Mouse (Mus musculus): ENCODE measurements at regions not wholly inside any gene's neighbourhood (a gene's known extent, or its start where the extent isn't known, plus 50 kb on each side); places are given as distances from the start of the nearest gene placed in this dataset.

DNA sequence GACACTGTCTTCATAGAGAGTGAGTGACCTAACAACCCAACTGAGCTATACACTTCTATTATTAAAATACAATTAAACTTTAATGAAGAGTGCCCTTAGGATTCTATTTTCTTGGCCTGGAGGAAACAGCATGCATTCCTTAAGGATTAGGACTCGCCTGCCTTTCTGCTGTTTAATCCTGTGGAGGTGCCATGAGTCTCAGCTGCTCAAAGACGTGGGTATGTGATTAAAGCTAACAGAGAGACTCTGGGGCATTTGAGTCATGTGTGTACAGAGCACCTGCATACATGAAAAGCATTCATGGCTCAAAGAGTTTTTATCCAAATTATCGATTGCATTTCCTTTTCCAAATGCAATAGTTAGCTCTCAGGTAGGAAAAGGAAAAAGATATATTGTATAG, 51.7 kb upstream of the Robo1 start:
- DNase-seq (ENCODE audit: extremely low read depth): no peak
- TF ChIP-seq CHD1 (IDR thresholded peaks at IDR 0.05; ENCODE audit: low read depth, low read length) (no peak), ZC3H11A (IDR thresholded peaks at IDR 0.05; ENCODE audit: low read depth, low read length) (no peak), RAD21 (IDR thresholded peaks at IDR 0.05; ENCODE audit: low read depth, low read length) (no peak), ZMIZ1 (IDR thresholded peaks at IDR 0.05; ENCODE audit: low read depth, low read length) (no peak), SMC3 (IDR thresholded peaks at IDR 0.05; ENCODE audit: low read depth, low read length) (no peak), MEF2A (IDR thresholded peaks at IDR 0.05; ENCODE audit: borderline replicate concordance, low read depth, low read length) (no peak), KAT2A (IDR thresholded peaks at IDR 0.05; ENCODE audit: insufficient replicate concordance, low read length) (no peak), USF1 (IDR thresholded peaks at IDR 0.05; ENCODE audit: low read depth, low read length) (no peak), BHLHE40 (IDR thresholded peaks at IDR 0.05; ENCODE audit: low read depth, low read length) (no peak), JUN (IDR thresholded peaks at IDR 0.05; ENCODE audit: insufficient read depth, low read depth, low read length) (no peak), USF2 (conservative IDR thresholded peaks at IDR 0.05; ENCODE audit: low read depth, low read length) (no peak), MAZ (IDR thresholded peaks at IDR 0.05; ENCODE audit: low read depth, low read length) (no peak), TCF12 (IDR thresholded peaks at IDR 0.05; ENCODE audit: low read depth, low read length) (no peak), JUND (conservative IDR thresholded peaks at IDR 0.05; ENCODE audit: low read depth, low read length) (no peak), ELF1 (IDR thresholded peaks at IDR 0.05; ENCODE audit: low read depth, low read length) (no peak), MXI1 (IDR thresholded peaks at IDR 0.05; ENCODE audit: low read depth, low read length) (no peak), MAX (IDR thresholded peaks at IDR 0.05; ENCODE audit: low read length) (no peak), PAX5 (IDR thresholded peaks at IDR 0.05; ENCODE audit: low read length) (no peak)
- Histone ChIP-seq H3K27ac (ENCODE audit: insufficient read depth, low read depth) (no peak overlapping the region), H3K36me3 (replicated peaks in 1 of 2; ENCODE audit: control insufficient read depth in 1 of 2, insufficient read depth in 1 of 2, low read length in 1 of 2) (no peaks in the 10 kb centered on the region), H3K9me3 (replicated peaks; ENCODE audit: low read length) (peaks cover 35% of the 10 kb centered on the region), H3K4me3 (replicated peaks in 1 of 3; ENCODE audit: low read depth in 2 of 3, low read length in 2 of 3, poor library complexity in 1 of 3) (no peak overlapping the region), H3K79me2 (replicated peaks; ENCODE audit: control insufficient read depth, extremely low read depth, insufficient read depth, poor library complexity, severe bottlenecking) (no peaks in the 10 kb centered on the region), H3K4me1 (ENCODE audit: control insufficient read depth in 1 of 2, insufficient read depth in 2 of 2) (no peaks in the 10 kb centered on the region), H3K27me3 (replicated peaks) (no peaks in the 10 kb centered on the region), H3K9ac (ENCODE audit: insufficient read depth, low read depth) (no peak overlapping the region), H3K4me2 (ENCODE audit: insufficient read depth, low read depth, poor library complexity, severe bottlenecking) (no peak overlapping the region)
- dilution Hi-C loops (cut with MboI; ENCODE audit: extremely low pct_ligation_motif_present, extremely low pct_unique_long_range_greater_than_20kb, low sequenced_read_pairs): no loop called here
- in situ Hi-C loops (cut with MboI; ENCODE audit: low pct_ligation_motif_present, low pct_unique_long_range_greater_than_20kb, low sequenced_read_pairs): no loop called here

Measured in CH12.LX (cell line).